Mouse (Mus musculus) layer of hippocampus, adult 9-10 months (tissue): ENCODE measurements at regions not wholly inside any gene's neighbourhood (a gene's known extent, or its start where the extent isn't known, plus 50 kb on each side); places are given as distances from the start of the nearest gene placed in this dataset.

Experiments used
- DNase-seq: peaks from one replicate; pipeline ENCODE4 v3.0.0; 2022; ENCODE audit warnings: low spot score

- no peak for DNase-seq
Observed at GRCm38 (mm10) chr16:39284484-39284883, 392.0 kb downstream of the Igsf11 start.

DNA sequence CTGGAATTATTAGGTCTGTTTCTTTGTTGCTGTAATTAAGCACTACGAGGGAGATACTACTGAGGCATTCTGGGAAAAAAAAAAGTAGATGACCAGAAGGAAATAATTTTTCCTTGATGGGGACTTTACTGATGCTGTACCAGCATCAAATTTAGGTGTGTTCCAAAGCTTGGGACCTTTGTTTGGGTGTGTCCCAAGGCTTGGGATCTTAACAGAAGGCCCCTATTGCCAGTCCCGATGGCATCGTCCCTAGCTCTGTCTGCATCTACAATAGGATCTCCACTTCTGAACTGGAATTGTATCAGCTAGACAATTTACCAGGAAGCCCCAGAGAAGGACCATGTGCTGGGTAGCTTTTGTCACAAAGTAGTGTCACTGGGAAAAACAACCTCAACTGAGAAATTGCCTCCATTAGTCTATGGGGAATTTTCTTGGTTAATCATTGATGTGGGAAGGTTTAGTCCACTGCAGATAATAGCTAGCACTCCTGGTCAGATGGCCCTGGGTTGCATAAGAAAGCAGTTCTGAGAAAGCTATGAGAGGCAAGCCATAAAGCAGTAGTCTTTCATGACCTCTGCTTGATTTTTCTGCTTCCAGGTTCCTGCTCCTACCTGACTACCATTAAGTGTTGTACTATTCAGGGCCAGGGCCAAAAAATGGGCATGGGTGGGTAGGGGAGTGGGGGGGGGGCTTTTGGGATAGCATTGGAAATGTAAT is 392.7 kb downstream of the Igsf11 start:
- no peak for DNase-seq

- DNase-seq = no peak
Observed at GRCm38 (mm10) chr16:39286797-39287565, 394.5 kb downstream of the Igsf11 start.

GRCm38 (mm10) chr16:39298856-39299255 is 406.4 kb downstream of the Igsf11 start:
- no peak for DNase-seq

- DNase-seq = peak; percentile 45
Observed at GRCm38 (mm10) chr16:39302902-39303361, 410.5 kb downstream of the Igsf11 start.

DNA sequence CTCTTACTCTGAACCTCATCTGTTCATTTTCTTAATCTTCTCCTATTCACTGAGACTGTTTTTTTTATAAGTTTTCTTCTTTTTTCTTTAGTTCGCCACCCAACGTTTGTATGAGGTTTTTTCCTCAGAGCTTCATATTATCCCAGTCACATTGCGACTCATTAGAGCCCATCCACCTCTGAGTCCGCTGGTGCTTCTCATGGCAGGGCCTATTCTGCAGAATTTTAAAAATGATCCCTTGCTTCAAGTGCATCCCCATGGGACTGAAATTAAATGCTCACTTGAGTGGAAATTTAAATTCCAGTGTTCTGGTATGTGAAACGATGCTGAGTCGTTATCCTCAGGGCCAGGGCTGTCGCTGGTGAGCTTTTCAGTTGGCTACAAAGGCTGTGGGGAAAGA is 410.9 kb downstream of the Igsf11 start:
- DNase-seq = no peak

DNA sequence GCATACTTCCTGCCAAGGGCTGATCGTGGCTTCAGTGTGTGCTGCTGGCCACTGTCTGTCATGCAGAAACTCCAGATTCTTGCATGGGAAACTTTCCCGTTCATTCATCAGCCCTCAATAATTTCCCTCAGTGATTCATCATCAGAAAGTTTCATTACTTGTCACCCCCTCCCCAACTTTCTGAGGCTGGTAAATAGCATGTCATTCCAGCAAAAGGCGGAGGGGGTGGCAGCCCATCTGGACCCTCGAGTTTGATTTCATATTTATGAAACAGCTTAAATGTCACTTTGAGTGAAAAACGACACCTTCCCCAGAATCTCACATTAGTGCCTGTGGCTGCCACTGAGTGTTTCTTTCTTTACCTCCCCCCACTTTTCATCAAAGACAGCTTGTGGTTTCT is 415.5 kb downstream of the Igsf11 start:
- DNase-seq = no peak

- DNase-seq = peak; percentile 66
Observed at GRCm38 (mm10) chr16:39316752-39317594, 424.5 kb downstream of the Igsf11 start.

DNA sequence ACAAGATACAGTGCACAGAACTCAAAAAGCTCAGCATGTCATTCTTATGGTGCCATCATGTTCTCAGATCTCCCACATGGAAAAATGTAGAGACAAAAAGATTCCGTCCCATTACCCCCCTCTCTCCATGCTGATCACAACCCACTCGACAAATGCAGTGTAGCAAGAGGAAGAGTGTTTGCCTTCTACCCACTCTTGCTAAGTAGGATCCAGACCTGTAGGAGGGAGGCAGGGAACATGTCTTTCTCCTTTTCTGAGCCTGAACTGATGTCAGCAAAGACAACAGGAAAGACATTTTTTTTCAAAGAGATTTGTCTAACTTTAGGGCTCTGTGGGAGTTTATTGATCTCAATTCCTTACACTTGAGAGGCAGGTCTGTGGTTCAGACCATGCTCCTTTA is 433.2 kb downstream of the Igsf11 start:
- DNase-seq = no peak

- no peak for DNase-seq
Observed at GRCm38 (mm10) chr16:39363657-39364056, 471.2 kb downstream of the Igsf11 start.

DNA sequence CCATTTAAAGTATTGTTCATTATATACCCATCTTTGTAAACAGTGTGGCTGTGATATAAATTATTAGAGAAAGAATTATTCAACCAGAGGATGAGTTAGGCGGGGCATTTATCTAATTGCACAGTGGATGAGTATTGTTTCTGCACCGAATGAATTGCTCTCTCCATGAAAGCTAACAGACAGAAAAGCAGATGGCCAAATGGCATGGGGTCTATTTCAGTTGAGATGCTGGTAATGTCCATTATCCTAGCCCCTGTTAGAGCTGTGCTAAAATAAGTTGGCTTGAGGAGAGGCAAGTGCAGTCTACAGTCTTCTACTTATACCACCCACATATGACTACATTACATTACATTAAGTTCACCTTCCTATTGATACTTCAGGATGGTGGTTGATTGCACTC is 475.8 kb downstream of the Igsf11 start:
- no peak for DNase-seq

DNA sequence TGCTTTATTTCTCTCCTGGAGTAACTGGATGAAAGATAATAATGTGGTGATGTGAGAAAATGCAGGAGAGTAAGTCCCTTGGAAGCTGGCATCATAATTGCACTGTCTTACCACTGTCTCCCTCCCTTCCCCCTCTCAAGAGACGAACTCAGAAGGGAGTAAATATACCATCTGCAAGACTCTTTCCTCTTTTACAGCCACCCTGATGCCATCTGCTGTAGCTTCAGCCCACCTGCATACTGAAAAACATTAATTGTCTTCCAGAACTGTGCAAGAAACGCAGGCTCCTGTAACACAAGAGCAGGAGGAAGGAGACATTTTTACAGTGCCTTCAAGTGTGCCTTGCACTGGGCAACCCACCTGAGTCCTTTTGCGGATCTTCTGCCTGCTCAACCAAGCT is 482.1 kb downstream of the Igsf11 start:
- no peak for DNase-seq

GRCm38 (mm10) chr16:39379959-39380358 is 487.5 kb downstream of the Igsf11 start:
- no peak for DNase-seq

DNA sequence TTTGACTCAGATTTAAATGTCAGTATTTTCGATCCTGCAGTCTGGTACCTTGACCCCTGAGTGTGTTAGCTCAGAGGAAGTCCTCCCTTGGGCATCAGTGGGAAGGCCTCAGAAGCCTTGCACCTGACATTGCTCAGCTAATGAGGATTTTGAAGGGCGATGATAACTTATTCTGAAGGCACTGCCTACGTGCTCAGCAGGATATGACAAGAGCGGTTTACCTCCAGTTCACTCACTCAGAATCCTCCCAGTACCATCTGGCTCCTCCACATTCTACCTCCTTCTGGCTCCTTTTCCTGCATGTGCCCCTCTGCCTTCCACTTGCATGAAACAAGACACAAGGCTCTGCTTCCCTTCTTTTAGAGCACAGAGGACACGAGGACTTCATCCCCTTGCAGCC is 497.5 kb downstream of the Igsf11 start:
- no peak for DNase-seq

- DNase-seq = no peak
Observed at GRCm38 (mm10) chr16:39390626-39391025, 498.2 kb downstream of the Igsf11 start.

DNA sequence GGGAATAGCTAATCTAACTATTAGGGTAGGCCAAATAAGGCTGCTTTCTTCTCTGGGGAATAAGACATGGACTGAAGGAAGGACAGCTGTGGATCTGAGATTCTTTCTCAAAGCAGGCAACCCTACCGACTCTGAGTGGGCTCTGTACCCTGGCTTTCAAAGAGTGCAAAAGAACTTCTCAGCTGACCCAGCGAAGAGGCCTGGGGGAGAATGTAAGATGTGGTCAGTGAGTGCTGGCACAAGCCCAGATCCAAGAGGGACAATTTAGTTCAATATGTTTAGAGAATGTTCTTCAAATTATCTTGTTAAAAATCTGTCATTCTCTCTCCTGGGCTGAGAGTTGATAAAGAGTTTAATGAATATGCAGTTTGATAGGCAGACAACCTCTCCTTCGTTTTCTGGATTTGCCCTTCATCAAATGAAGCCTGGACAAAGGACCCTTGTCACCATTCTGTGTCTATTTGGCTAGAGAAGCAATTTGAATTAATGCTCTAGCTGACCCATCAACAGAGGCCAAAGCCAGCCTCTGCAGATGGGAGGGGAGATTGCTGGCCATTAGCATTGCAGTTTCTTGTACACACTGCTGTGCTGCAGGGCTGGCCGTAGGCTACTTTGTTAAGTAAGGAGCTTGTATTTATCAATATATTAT is 509.8 kb downstream of the Igsf11 start:
- peak; percentile 16 for DNase-seq

DNA sequence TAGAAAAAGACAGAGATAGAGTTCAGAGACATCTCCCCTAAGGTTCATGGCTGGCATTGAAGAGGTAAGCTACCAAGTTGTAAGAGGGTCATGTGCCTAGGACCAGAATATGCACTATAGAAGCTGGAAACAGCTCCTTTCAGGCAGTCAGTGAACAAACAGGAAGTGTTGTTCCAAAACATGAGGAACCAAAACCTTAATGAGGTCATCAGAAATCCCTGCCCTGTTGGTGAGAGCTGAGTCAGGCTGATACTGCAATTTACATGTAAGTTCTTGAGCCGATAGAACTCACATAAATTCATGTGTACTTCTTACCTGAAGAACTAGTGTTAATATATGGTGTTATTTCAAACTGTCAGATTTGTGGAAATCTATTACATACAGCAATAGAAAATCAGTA is 539.1 kb downstream of the Igsf11 start:
- DNase-seq = no peak

GRCm38 (mm10) chr16:39445740-39446139 is 538.4 kb upstream of the Lsamp start:
- no peak for DNase-seq

DNA sequence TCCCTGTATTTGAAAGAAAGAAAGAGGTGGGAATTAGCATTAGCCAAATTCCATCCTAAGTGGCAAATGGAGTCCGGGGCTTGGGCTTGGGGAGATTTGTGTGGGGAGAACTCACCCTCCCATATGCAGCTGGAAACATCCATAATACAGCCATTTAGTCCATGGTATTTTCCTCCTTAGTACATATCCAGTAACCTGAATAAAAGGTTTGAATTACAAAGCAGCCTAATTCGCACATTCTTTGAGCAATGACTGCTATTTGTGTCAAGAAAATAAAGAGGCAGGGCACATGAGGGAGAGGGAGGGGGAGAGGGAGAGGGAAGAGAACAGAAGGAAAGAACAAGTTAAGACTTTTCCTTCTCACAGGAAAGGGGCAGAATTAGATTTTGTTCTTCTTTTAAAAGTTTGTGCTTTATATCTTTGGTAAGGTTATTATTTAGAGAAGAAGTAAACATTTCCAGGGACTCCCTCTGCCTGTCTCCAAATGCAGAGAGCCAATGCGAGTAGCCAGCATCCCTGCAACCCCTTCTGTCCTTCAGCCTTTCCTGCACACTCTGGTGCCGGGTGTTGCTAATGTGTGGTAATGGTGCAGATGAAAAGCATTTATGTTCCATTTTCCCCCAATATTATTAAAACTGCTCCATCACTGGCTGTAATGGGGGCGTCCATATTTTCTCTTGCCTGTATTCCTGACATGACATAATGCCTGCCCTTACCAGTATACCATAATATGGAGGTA is 530.6 kb upstream of the Lsamp start:
- no peak for DNase-seq
